Mouse (Mus musculus) hematopoietic stem cell, adult 5-6 weeks (primary cell): ENCODE results near the gene Erc2. TPM values are rescaled to one million over a fixed set of nuclear protein-coding genes. Genes with fewer than 3 reads are reported as not detected.

Experiments
- ATAC-seq, 2 experiments: fragments of 125-278 bp in 1 of 2; replicated peaks in 1 of 2; 2 replicates each; pipeline ENCODE4 v1.8.0; 2016 to 2017; ENCODE audit warnings: inconsistent platforms in 2 of 2, mild to moderate bottlenecking in 2 of 2, moderate number of reproducible peaks in 2 of 2, low read depth in 1 of 2, moderate TSS enrichment in 1 of 2; ENCODE audit not compliant: low FRiP score in 2 of 2, poor library complexity in 2 of 2, severe bottlenecking in 2 of 2, insufficient read depth in 1 of 2, low TSS enrichment in 1 of 2
- total RNA-seq: library from RNA; stranded (forward); fragments of 172-1452, 232-1000 nt; gene quantifications from 2 replicates; pipeline ENCODE4 v1.2.3, GENCODE M21; 2017

Erc2 gene
- total RNA-seq, 1 experiment from 2014 or later = not detected

DNA sequence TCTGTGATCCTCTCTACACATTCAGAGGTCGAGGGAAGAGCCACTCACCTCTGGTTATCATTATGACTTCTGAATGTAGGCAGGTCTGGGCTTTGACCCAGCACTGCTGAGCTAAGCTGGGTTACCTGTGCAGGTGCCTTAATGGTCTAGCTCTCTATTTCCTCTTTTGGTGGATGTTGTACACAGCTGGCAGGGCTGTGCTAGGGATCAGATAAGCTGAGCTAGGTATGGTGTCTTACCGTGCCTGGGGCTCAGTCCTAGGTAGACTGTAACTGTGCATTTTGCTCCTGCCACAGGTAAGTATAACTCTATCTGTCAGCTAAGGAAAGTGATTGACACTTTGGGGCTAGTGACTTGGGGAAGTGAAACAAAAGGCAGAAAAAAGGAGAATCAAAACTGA lies 701.0 kb downstream of the Erc2 start:
- no peak for ATAC-seq

- ATAC-seq = no peak
Observed at GRCm38 (mm10) chr14:28323727-28324126, 701.5 kb downstream of the Erc2 start.

GRCm38 (mm10) chr14:28326456-28326855 lies 704.2 kb downstream of the Erc2 start:
- no peak for ATAC-seq

- no peak for ATAC-seq
Observed at GRCm38 (mm10) chr14:28328512-28328911, 706.3 kb downstream of the Erc2 start.

DNA sequence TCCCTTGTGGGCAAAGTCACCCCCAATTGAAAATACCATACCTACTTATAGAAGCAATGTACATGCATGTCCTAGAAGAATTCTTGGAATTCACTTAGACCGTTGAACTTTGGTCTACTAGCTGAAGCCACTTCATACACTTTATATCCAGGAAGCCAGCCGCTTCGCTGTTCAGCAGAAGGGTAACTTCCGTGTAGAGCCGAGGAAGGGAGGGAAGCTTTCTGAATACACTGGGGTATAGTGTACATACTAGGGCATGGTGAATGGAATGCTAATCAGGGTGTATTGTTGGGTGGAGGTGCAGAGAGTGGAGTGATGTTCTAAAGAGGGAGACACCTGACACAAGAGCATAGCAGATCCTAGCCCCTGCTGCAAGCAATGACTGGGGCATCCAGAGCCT lies 708.9 kb downstream of the Erc2 start:
- no peak for ATAC-seq

DNA sequence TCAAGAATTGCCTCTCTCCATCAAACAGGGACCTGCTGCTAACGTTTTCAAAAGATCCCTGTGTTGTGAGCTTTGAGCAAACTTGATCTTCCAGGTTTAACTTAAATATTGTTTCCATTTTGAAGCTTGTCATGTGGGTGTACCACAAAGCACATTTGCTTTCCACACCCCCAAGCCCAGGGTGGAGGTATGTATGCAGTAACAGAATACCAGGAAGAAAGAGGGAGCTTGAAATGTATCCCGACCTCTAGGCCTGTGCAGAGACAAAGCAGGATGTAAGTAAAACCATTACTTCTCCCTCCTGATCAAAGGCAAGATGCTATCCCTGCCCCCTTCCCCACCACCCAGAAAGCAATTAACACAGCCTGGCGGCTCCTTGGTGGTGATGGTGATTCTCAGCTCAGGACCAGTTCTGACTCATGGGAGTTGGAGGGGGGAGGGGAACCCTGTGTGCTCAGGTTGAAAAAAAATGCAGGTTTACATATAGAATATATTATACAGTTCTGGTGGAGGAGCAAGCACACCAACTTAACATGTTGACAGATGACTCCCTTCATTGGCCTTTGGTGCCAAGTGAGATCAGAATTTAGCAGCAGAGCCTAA lies 710.2 kb downstream of the Erc2 start:
- no peak for ATAC-seq

GRCm38 (mm10) chr14:28339146-28339545 lies 716.9 kb downstream of the Erc2 start:
- ATAC-seq = no peak

DNA sequence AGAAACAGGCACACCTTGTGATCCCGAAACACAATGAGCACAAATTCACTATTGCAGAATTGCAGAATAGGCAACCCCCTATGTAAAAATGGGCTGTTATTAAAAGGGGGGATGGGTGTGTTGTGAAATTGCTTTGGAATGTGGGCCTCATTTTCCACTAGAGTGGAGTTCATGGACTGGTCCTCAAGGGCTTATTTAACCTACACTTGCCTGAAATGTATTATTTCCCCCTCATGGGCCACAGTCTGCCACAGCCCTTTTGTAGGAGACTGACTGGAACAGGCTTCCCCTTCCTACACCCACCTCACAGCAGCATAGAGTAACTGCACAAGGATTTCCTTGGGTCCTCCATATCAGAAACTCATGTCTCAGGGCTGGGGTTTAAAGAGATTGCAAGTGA lies 726.9 kb downstream of the Erc2 start:
- ATAC-seq = no peak

- no peak for ATAC-seq
Observed at GRCm38 (mm10) chr14:28356031-28356430, 733.8 kb downstream of the Erc2 start.

DNA sequence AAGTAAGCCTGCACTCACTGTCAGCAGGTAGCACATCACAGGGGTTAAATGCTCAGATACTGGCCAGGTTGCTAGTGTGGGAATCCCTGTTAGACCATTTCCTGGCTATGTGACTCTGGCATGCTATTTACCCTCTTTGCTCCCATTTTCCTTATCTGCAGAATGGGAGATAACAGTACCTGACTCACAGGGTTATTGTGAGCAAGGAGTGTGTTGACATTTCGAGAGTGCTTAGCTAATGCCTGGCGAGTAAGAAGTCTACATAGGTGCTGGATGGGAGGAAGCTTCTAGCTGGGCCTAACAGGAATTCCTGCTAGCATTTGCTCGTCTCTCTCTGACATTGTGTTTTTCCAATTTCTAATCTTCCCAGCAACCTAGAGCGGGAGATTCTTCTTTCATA lies 737.3 kb downstream of the Erc2 start:
- ATAC-seq = no peak

GRCm38 (mm10) chr14:28359983-28360382 lies 737.8 kb downstream of the Erc2 start:
- no peak for ATAC-seq

- no peak for ATAC-seq
Observed at GRCm38 (mm10) chr14:28362336-28362735, 740.1 kb downstream of the Erc2 start.

DNA sequence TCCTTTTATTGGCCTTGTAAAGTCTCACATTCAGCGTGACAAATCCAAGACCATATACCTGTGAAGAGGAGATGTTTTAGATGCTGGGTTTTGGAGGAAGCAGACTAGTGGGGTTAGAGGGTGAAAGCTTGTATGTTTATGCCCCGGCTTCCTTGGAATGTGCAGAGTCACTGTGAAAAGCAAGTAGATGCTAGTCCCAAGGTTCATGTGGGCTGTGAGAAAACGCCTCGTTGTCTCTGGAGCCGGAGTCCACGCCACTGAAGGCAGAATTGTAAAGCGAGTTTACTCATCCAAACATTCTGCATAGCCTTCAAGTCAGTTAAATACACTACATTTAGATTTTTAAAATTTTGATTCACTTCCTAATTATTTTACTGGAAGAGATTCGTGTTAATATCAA lies 748.5 kb downstream of the Erc2 start:
- no peak for ATAC-seq

DNA sequence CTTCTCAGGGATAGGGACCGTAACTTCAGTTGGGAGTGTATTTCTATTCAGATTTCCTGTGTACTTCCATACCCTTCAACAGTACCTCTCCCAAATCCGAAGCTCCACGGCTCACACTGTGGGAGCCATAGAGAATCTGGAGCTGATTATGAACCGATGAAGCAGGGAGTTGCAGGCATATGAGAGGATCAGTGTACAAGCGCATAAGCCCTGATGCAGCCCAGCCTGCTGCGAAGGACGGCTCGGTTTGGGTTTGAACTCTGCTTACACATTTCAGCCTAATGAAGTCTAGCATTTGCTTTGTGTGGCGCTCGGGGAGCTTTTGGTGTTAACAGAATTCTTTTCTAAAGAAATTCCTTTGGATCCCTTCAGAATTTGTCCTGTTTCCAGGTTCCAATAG lies 749.4 kb downstream of the Erc2 start:
- no peak for ATAC-seq

DNA sequence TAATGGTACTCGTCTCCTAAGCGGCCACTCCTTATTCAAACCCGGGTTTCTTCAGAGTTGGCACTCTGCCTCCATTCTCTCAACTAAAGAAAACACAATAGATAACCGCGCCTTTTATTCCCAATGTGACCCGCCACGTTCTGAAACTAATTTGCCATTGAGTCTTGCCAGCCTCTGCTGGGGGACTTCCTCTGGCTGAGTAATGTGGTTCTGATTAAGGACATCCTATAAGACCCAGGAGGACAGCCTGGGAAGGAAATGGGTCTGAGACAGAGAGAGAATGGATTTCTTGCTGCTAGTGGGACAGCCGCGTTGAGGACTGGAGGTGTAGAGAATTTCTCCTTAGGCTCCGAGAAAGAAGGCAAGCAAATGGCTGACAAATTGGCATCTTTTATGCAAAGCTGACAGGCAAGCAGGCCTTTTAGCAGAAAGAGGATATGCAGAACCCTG lies 753.4 kb downstream of the Erc2 start:
- ATAC-seq = no peak

DNA sequence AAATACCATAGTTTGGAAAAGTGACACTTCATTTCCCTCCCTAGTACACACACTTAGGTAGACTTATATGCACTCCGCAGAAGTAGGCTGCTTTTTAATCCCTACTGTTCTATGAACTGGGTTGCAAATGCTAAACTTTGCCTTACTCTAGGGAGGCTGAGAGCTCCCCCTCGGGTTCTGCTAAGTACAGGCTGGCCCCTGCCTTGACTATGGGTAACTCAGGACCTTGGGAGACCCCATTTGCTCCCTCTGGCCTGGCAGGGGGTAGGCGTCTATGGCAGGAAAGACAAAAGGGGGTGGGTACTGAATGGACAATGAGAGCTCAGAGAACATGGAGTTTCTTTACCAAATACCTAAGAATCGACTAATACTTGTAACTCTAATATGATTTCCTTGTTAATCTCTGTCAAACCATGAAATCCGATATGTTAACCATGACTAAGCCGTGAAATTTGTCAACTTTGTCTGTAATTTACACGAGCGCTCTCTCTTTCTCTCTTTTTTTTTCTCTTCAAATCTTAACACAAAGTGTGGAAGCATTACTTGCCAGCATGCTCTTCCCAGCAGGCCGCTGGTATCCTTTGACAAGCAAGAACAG lies 754.1 kb downstream of the Erc2 start:
- ATAC-seq = no peak

DNA sequence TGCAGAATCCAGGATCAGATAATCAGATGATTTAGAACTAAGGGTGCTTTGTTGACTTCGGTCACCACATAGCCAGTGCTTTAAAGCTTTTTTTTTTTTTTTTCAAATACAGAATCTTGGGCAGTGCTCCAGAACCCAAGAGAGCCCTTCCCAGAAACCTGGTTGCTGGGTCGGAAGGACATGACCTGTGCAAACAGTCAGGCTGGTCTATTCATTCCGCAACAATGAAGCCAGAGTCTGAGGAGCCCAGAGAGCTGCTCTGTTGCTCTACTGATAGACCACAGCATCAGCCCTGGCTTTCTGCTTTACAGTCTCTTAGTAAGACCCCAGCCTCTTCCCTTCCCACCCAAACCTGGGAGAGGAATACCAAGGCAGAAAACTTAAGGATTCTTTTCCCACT lies 755.3 kb downstream of the Erc2 start:
- ATAC-seq = no peak

GRCm38 (mm10) chr14:28380129-28380528 lies 757.9 kb downstream of the Erc2 start:
- no peak for ATAC-seq

GRCm38 (mm10) chr14:28381801-28382550 lies 759.7 kb downstream of the Erc2 start:
- no peak for ATAC-seq
